Mouse (Mus musculus) embryonic facial prominence, embryonic 14.5 days (tissue): ENCODE data around the gene Bsph2. TPM values are rescaled to one million over a fixed set of nuclear protein-coding genes. Genes with fewer than 3 reads are reported as not detected.

ENCODE experiments used
- ATAC-seq: fragments of 200-750 bp; cut with Nextera tagmentation; 2 replicates; pipeline ENCODE4 v1.8.0; 2017; ENCODE audit warnings: low read depth, moderate number of reproducible peaks, moderate TSS enrichment
- DNase-seq: peaks from one replicate; pipeline ENCODE4 v3.0.0-alpha.2; 2015; ENCODE audit warnings: low spot score
- H3K27ac ChIP-seq: fragments of 300-500 bp; sonication (generic); replicated peaks from 2 replicates; pipeline ENCODE4 v1.5.1; 2014; ENCODE audit warnings: low read depth, mild to moderate bottlenecking, low read length, moderate library complexity
- H3K27me3 ChIP-seq: fragments of 300-500 bp; sonication (generic); replicated peaks from 2 replicates; pipeline ENCODE4 v1.6.1; 2014; ENCODE audit warnings: low read length; ENCODE audit not compliant: control insufficient read depth, insufficient read depth
- H3K36me3 ChIP-seq: fragments of 300-500 bp; sonication (generic); 2 replicates; pipeline ENCODE4 v1.6.1; 2014; ENCODE audit warnings: low read length, mixed read lengths; ENCODE audit not compliant: control insufficient read depth, insufficient read depth
- H3K4me1 ChIP-seq: fragments of 300-500 bp; sonication (generic); 2 replicates; pipeline ENCODE4 v1.6.1; 2014; ENCODE audit warnings: antibody characterized with exemption, low read length; ENCODE audit not compliant: control insufficient read depth, insufficient read depth
- H3K4me2 ChIP-seq: fragments of 300-500 bp; sonication (generic); 2 replicates; pipeline ENCODE4 v1.6.1; 2014; ENCODE audit warnings: low read depth, mild to moderate bottlenecking, low read length, moderate library complexity, mixed read lengths
- H3K4me3 ChIP-seq: fragments of 300-500 bp; sonication (generic); 2 replicates; pipeline ENCODE4 v1.5.1; 2014; ENCODE audit warnings: low read depth, mild to moderate bottlenecking, low read length
- H3K9ac ChIP-seq: fragments of 300-500 bp; sonication (generic); 2 replicates; pipeline ENCODE4 v1.6.1; 2014; ENCODE audit warnings: low read depth, mild to moderate bottlenecking, low read length, moderate library complexity, mixed read lengths
- H3K9me3 ChIP-seq: fragments of 300-500 bp; sonication (generic); 2 replicates; pipeline ENCODE4 v1.6.1; 2016; ENCODE audit warnings: low read length; ENCODE audit not compliant: control insufficient read depth
- WGBS: fragments of 180-500 bp; shearing (Covaris S2); extraction: QIAGEN DNeasy Blood & Tissue Kit; methylation state at CpG from one replicate; pipeline ENCODE4 v1.1.7; 2014; 5-methylcytosine and 5-hydroxymethylcytosine counted together
- polyA plus RNA-seq: library from polyadenylated mRNA; unstranded; fragments of >200 nt; fragmentation: Nextera tagmentation; extraction: Ambion mirVana; gene quantifications from 2 replicates; pipeline ENCODE4 v1.2.1, GENCODE M21; 2014

The Bsph2 gene
- polyA plus RNA-seq = not detected in 2 replicates

GRCm38 (mm10) chr7:13570967-13571366 is at the start of gene Bsph2:
Bsph2 (minus strand) TSS chr7:13571067.
- Histone ChIP-seq H3K27me3 (no peaks in the 10 kb centered on the region), H3K4me2 (no peak within 1 kb of the TSS), H3K9me3 (peaks cover 16% of the 10 kb centered on the region; the same call in 1 of the 2 replicates), H3K36me3 (no peaks in the 10 kb centered on the region), H3K9ac (no peak within 1 kb of the TSS), H3K4me1 (no peaks in the 10 kb centered on the region), H3K4me3 (no peak within 1 kb of the TSS), H3K27ac (no peak within 1 kb of the TSS)
- no peak for ATAC-seq
- no peak for DNase-seq

- DNase-seq = no peak
- Histone ChIP-seq H3K36me3 (no peaks in the 10 kb centered on the region), H3K9me3 (0 out of 2 replicates have a peak, but pooled peaks cover 5% of the 10 kb centered on the region), H3K4me3 (no peak overlapping the region), H3K4me1 (no peaks in the 10 kb centered on the region), H3K4me2 (no peak overlapping the region), H3K27ac (no peak overlapping the region), H3K27me3 (no peaks in the 10 kb centered on the region), H3K9ac (no peak overlapping the region)
- no peak for ATAC-seq
- 79% methylated on average over 1 of the region's 1 CpGs for WGBS
Observed at GRCm38 (mm10) chr7:13511539-13511938, 59.3 kb downstream of the Bsph2 start.

Other genes with a start within 250 kb of the Bsph2 start
- gene Pla2g4c, start 246.4 kb downstream of the Bsph2 start, polyA plus RNA-seq = 0.97 and 1.1 TPM in 2 replicates
- not detected in 2 replicates for gene Cabp5, start 172.9 kb downstream of the Bsph2 start, polyA plus RNA-seq
- not detected in 2 replicates for gene Bsph1, start 120.2 kb downstream of the Bsph2 start, polyA plus RNA-seq
- not detected in 2 replicates for gene Sult2a5, start 52.9 kb upstream of the Bsph2 start, polyA plus RNA-seq
- gene Sult2a2, start 162.4 kb upstream of the Bsph2 start, polyA plus RNA-seq = not detected in 2 replicates